Mouse (Mus musculus): ENCODE data around the gene Krt83.

- TF ChIP-seq POLR2A (IDR thresholded peaks at IDR 0.05; ENCODE audit: borderline replicate concordance, insufficient read depth, low read length) (no peak), CTCF (IDR thresholded peaks at IDR 0.05; ENCODE audit: borderline replicate concordance, insufficient read depth, low read depth, low read length) (no peak)
These were observed 35.4 kb downstream of the Krt83 start for GRCm38 (mm10) chr15:101455891-101456290.

All from cerebellum, adult 2 months (tissue).